Mouse (Mus musculus): Measurements from ENCODE around the gene Gabarapl2. TPM values are rescaled to one million over a fixed set of nuclear protein-coding genes. Genes with fewer than 3 reads are reported as not detected.

The Gabarapl2 gene
- polyA plus RNA-seq, 1 experiment: 25.4 TPM

DNA sequence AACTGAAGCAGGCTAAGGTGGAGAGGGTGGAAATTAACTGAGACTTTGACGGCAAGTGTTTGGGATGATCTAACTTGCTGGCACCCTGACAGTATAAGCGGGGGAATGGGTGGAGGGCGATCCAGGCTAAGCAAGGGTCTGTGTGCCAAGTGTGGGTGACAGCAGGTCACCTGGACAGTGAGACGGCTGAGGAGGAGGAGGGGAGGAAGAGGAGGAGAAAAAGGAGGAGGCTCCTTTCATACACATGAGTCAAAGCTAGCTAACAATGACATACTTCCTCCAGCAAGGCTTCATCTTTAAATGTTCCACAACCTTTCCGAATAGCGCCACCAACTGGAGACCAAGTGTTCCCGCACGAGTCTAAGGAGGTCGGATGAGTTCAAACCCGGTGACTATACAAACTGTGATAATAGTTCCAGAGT, 17.1 kb upstream of the Gabarapl2 start:
- no peaks in the 10 kb centered on the region; the same call in 1 of the 2 replicates for H3K4me1 ChIP-seq (ENCODE audit: control insufficient read depth, insufficient read depth, insufficient read length)
- WGBS: 24% methylated on average over 10 of the region's 10 CpGs
- H3K27me3 ChIP-seq (ENCODE audit: control insufficient read depth, insufficient read depth, low read length): no peaks in the 10 kb centered on the region
- peak overlapping the region; percentile 1; the same call in 1 of the 2 replicates for H3K4me3 ChIP-seq (ENCODE audit: extremely low read depth, insufficient read depth, insufficient read length)
- no peaks in the 10 kb centered on the region for H3K36me3 ChIP-seq (ENCODE audit: control insufficient read depth, insufficient read depth, low read length)
- H3K27ac ChIP-seq (ENCODE audit: insufficient read depth, low read length): no peak overlapping the region
- peak; percentile 24; the same call in 1 of the 2 replicates for TF ChIP-seq CTCF (IDR thresholded peaks at IDR 0.05; ENCODE audit: extremely low read depth, insufficient read depth, insufficient read length, insufficient replicate concordance)
- no peak for TF ChIP-seq POLR2A (IDR thresholded peaks at IDR 0.05; ENCODE audit: low read depth, low read length)
- DNase-seq (ENCODE audit: low read depth in 1 of 2, low spot score in 2 of 2): peak; percentile 26 to 39

DNA sequence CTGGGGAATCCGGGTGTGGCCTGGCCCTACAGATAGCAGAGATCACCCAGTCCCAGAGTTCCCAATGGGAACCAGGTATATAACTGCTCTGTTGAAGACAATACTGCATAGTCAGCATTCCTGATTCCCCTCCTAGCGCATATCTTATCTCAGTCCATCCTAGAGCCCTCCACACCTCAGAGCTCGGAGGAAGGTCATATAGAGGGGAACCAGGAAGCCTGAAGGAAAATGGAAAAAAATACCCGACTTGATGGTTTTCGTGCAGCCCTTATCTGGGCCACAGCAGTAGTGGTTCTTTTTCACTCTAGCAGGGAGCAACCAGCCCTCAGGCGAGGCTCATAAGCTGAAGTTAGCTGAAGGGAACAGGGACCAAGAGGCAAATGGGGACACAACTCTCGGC, 15.5 kb upstream of the Gabarapl2 start:
- H3K27ac ChIP-seq (ENCODE audit: insufficient read depth, low read length): no peak overlapping the region
- no peak for TF ChIP-seq CTCF (IDR thresholded peaks at IDR 0.05; ENCODE audit: extremely low read depth, insufficient read depth, insufficient read length, insufficient replicate concordance)
- TF ChIP-seq POLR2A (IDR thresholded peaks at IDR 0.05; ENCODE audit: low read depth, low read length): no peak

GRCm38 (mm10) chr8:111929648-111930344, 10.7 kb upstream of the Gabarapl2 start:
- TF ChIP-seq POLR2A (IDR thresholded peaks at IDR 0.05; ENCODE audit: low read depth, low read length) (no peak), CTCF (IDR thresholded peaks at IDR 0.05; ENCODE audit: extremely low read depth, insufficient read depth, insufficient read length, insufficient replicate concordance) (no peak)
- no peak for DNase-seq (ENCODE audit: low read depth in 1 of 2, low spot score in 2 of 2)
- 69% methylated on average over 8 of the region's 8 CpGs for WGBS
- Histone ChIP-seq H3K27ac (ENCODE audit: insufficient read depth, low read length) (no peak overlapping the region), H3K36me3 (ENCODE audit: control insufficient read depth, insufficient read depth, low read length) (no peaks in the 10 kb centered on the region), H3K4me1 (ENCODE audit: control insufficient read depth, insufficient read depth, insufficient read length) (peaks cover 6% of the 10 kb centered on the region), H3K27me3 (ENCODE audit: control insufficient read depth, insufficient read depth, low read length) (no peaks in the 10 kb centered on the region), H3K4me3 (ENCODE audit: extremely low read depth, insufficient read depth, insufficient read length) (no peak overlapping the region)

More for the DNA sequence above, 15.5 kb upstream of the Gabarapl2 start:
- Histone ChIP-seq H3K4me1 (ENCODE audit: control insufficient read depth, insufficient read depth, insufficient read length) (no peaks in the 10 kb centered on the region; the same call in 1 of the 2 replicates), H3K27me3 (ENCODE audit: control insufficient read depth, insufficient read depth, low read length) (no peaks in the 10 kb centered on the region), H3K4me3 (ENCODE audit: extremely low read depth, insufficient read depth, insufficient read length) (no peak overlapping the region), H3K36me3 (ENCODE audit: control insufficient read depth, insufficient read depth, low read length) (no peaks in the 10 kb centered on the region)
- DNase-seq (ENCODE audit: low read depth in 1 of 2, low spot score in 2 of 2): no peak
- WGBS: 83% methylated on average over 7 of the region's 7 CpGs

DNA sequence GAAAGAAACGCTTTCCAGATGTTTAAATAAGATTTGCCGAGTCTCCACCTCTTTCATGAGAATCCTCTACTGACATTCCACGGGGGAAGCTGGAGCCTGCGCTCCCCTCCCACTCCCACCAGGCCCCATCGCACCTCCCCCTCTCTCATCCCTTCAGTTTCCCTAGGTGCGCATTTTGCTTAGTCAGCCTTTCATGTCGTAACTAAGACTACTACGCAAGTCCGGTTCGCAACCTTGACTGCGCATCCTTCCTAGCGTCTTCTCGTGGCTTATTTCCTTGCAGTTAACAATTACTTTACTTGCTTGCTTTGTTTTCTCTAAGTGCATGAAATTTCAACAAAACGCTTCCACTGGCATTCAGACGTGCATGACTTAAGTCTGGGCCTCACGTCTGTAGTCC, 8.8 kb upstream of the Gabarapl2 start:
- H3K27ac ChIP-seq (ENCODE audit: insufficient read depth, low read length): no peak overlapping the region
- H3K4me3 ChIP-seq (ENCODE audit: extremely low read depth, insufficient read depth, insufficient read length): no peak overlapping the region
- TF ChIP-seq POLR2A (IDR thresholded peaks at IDR 0.05; ENCODE audit: low read depth, low read length) (no peak), CTCF (IDR thresholded peaks at IDR 0.05; ENCODE audit: extremely low read depth, insufficient read depth, insufficient read length, insufficient replicate concordance) (no peak)
- no peak for DNase-seq (ENCODE audit: low read depth in 1 of 2, low spot score in 2 of 2)
- 92% methylated on average over 16 of the region's 16 CpGs for WGBS
- peaks cover 6% of the 10 kb centered on the region for H3K4me1 ChIP-seq (ENCODE audit: control insufficient read depth, insufficient read depth, insufficient read length)
- H3K27me3 ChIP-seq (ENCODE audit: control insufficient read depth, insufficient read depth, low read length): no peaks in the 10 kb centered on the region
- no peaks in the 10 kb centered on the region for H3K36me3 ChIP-seq (ENCODE audit: control insufficient read depth, insufficient read depth, low read length)

GRCm38 (mm10) chr8:111932580-111933336, 7.7 kb upstream of the Gabarapl2 start:
- Histone ChIP-seq H3K36me3 (ENCODE audit: control insufficient read depth, insufficient read depth, low read length) (no peaks in the 10 kb centered on the region), H3K4me1 (ENCODE audit: control insufficient read depth, insufficient read depth, insufficient read length) (peaks cover 6% of the 10 kb centered on the region), H3K27me3 (ENCODE audit: control insufficient read depth, insufficient read depth, low read length) (no peaks in the 10 kb centered on the region), H3K27ac (ENCODE audit: insufficient read depth, low read length) (no peak overlapping the region; the same call in 1 of the 2 replicates), H3K4me3 (ENCODE audit: extremely low read depth, insufficient read depth, insufficient read length) (peak overlapping the region; percentile 73)
- TF ChIP-seq POLR2A (IDR thresholded peaks at IDR 0.05; ENCODE audit: low read depth, low read length): no peak
- no peak for TF ChIP-seq CTCF (IDR thresholded peaks at IDR 0.05; ENCODE audit: extremely low read depth, insufficient read depth, insufficient read length, insufficient replicate concordance)
- 55% methylated on average over 19 of the region's 19 CpGs for WGBS
- peak in 1 of 2 experiments; percentile 39 for DNase-seq (ENCODE audit: low read depth in 1 of 2, low spot score in 2 of 2)

- Histone ChIP-seq H3K4me3 (ENCODE audit: extremely low read depth, insufficient read depth, insufficient read length) (peak within 1 kb of the TSS; percentile 73), H3K36me3 (ENCODE audit: control insufficient read depth, insufficient read depth, low read length) (no peaks in the 10 kb centered on the region), H3K27me3 (ENCODE audit: control insufficient read depth, insufficient read depth, low read length) (no peaks in the 10 kb centered on the region), H3K27ac (ENCODE audit: insufficient read depth, low read length) (no peak within 1 kb of the TSS; the same call in 1 of the 2 replicates), H3K4me1 (ENCODE audit: control insufficient read depth, insufficient read depth, insufficient read length) (peaks cover 6% of the 10 kb centered on the region)
- no peak for TF ChIP-seq POLR2A (IDR thresholded peaks at IDR 0.05; ENCODE audit: low read depth, low read length)
- TF ChIP-seq CTCF (IDR thresholded peaks at IDR 0.05; ENCODE audit: extremely low read depth, insufficient read depth, insufficient read length, insufficient replicate concordance): no peak
- DNase-seq (ENCODE audit: low read depth in 1 of 2, low spot score in 2 of 2): peak; percentile 76 to 88
- 4% methylated on average over 52 of the region's 53 CpGs for WGBS
These were observed 7.0 kb upstream of the Gabarapl2 start, which contains the start of gene Tmem231 for GRCm38 (mm10) chr8:111933348-111934076. TSS of gene Tmem231 (minus strand) at chr8:111933881.
